Mouse (Mus musculus): ENCODE results near the gene Arhgap23.

The Arhgap23 gene

GRCm38 (mm10) chr11:97434704-97435454, 19.5 kb downstream of the Arhgap23 start:
- DNase-seq (ENCODE audit: low read depth, low spot score), result peak; percentile 94

GRCm38 (mm10) chr11:97435808-97436491, 20.6 kb downstream of the Arhgap23 start:
- DNase-seq (ENCODE audit: low read depth, low spot score), result peak; percentile 72

GRCm38 (mm10) chr11:97437745-97438144, 22.4 kb downstream of the Arhgap23 start:
- peak; percentile 95 for DNase-seq (ENCODE audit: low read depth, low spot score)

- DNase-seq (ENCODE audit: low read depth, low spot score), result no peak
Observed at GRCm38 (mm10) chr11:97438868-97439267, 23.5 kb downstream of the Arhgap23 start.

GRCm38 (mm10) chr11:97439935-97440334, 24.6 kb downstream of the Arhgap23 start:
- peak; percentile 29 for DNase-seq (ENCODE audit: low read depth, low spot score)

GRCm38 (mm10) chr11:97440441-97440881, 25.1 kb downstream of the Arhgap23 start:
- no peak for DNase-seq (ENCODE audit: low read depth, low spot score)

GRCm38 (mm10) chr11:97441036-97441657, 25.8 kb downstream of the Arhgap23 start:
- no peak for DNase-seq (ENCODE audit: low read depth, low spot score)

- DNase-seq (ENCODE audit: low read depth, low spot score), result peak; percentile 45
Observed at GRCm38 (mm10) chr11:97441658-97442125, 26.4 kb downstream of the Arhgap23 start.

- no peak for DNase-seq (ENCODE audit: low read depth, low spot score)
Observed at GRCm38 (mm10) chr11:97442891-97443675, 27.8 kb downstream of the Arhgap23 start.

GRCm38 (mm10) chr11:97445596-97445995, 30.3 kb downstream of the Arhgap23 start:
- DNase-seq (ENCODE audit: low read depth, low spot score), result no peak

GRCm38 (mm10) chr11:97445999-97446511, 30.7 kb downstream of the Arhgap23 start:
- no peak for DNase-seq (ENCODE audit: low read depth, low spot score)

GRCm38 (mm10) chr11:97447979-97448378, 32.6 kb downstream of the Arhgap23 start:
- no peak for DNase-seq (ENCODE audit: low read depth, low spot score)

- DNase-seq (ENCODE audit: low read depth, low spot score), result no peak
Observed at GRCm38 (mm10) chr11:97448611-97449394, 33.5 kb downstream of the Arhgap23 start.

- peak; percentile 87 for DNase-seq (ENCODE audit: low read depth, low spot score)
Observed at GRCm38 (mm10) chr11:97449601-97450293, 34.4 kb downstream of the Arhgap23 start.

GRCm38 (mm10) chr11:97450305-97450922, 35.1 kb downstream of the Arhgap23 start:
- DNase-seq (ENCODE audit: low read depth, low spot score), result no peak

GRCm38 (mm10) chr11:97451625-97452024, 36.3 kb downstream of the Arhgap23 start:
- DNase-seq (ENCODE audit: low read depth, low spot score), result no peak

GRCm38 (mm10) chr11:97457120-97457519, 41.8 kb downstream of the Arhgap23 start:
- no peak for DNase-seq (ENCODE audit: low read depth, low spot score)

GRCm38 (mm10) chr11:97461307-97461820, 46.0 kb downstream of the Arhgap23 start:
- no peak for DNase-seq (ENCODE audit: low read depth, low spot score)

GRCm38 (mm10) chr11:97462538-97462937, 47.2 kb downstream of the Arhgap23 start:
- peak; percentile 48 for DNase-seq (ENCODE audit: low read depth, low spot score)

Measured in R1 (cell line).